Mouse (Mus musculus) embryo, embryonic 11.5 days (tissue): ENCODE measurements around the gene Mxi1.

Experiments
- DNase-seq: peaks from one replicate; pipeline ENCODE4 v3.0.0-alpha.2; 2012; ENCODE audit warnings: low read depth, low spot score

Mxi1 gene

GRCm38 (mm10) chr19:53322438-53323048 lies 12.2 kb downstream of the Mxi1 start:
- DNase-seq, result no peak

GRCm38 (mm10) chr19:53324866-53325265 lies 14.5 kb downstream of the Mxi1 start:
- DNase-seq, result no peak

- DNase-seq, result no peak
Observed at GRCm38 (mm10) chr19:53325578-53326295, 15.4 kb downstream of the Mxi1 start.

GRCm38 (mm10) chr19:53328116-53328515 lies 17.8 kb downstream of the Mxi1 start:
- no peak for DNase-seq

GRCm38 (mm10) chr19:53329221-53329991 lies 19.1 kb downstream of the Mxi1 start:
- DNase-seq, result no peak

GRCm38 (mm10) chr19:53329992-53330381 lies 19.7 kb downstream of the Mxi1 start:
- no peak for DNase-seq

GRCm38 (mm10) chr19:53331882-53332500 lies 21.7 kb downstream of the Mxi1 start:
- DNase-seq, result no peak

DNA sequence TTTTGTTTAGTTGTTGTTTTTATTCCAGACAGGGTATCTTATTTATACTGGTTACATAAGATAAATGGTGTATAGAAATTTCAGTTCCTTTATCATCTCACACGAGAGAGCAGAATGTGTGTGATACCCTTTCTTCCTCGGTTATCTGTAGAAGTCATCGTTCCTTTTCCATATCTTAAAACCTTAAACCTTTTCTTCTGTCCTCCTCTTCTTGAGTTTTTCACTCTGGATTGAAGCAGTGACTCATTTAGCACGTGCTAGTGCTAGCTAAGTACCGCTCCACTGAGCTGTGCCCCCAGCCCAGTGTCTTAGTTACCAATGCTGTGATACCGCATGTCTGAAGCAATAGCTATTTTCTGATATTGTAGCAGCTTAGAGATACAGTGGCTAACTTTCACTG lies 23.4 kb downstream of the Mxi1 start:
- DNase-seq, result no peak

GRCm38 (mm10) chr19:53335241-53335640 lies 24.9 kb downstream of the Mxi1 start:
- DNase-seq, result no peak

- DNase-seq, result no peak
Observed at GRCm38 (mm10) chr19:53340423-53340822, 30.1 kb downstream of the Mxi1 start.

GRCm38 (mm10) chr19:53343174-53343881 lies 33.0 kb downstream of the Mxi1 start:
- no peak for DNase-seq

- no peak for DNase-seq
Observed at GRCm38 (mm10) chr19:53344062-53344461, 33.7 kb downstream of the Mxi1 start.

DNA sequence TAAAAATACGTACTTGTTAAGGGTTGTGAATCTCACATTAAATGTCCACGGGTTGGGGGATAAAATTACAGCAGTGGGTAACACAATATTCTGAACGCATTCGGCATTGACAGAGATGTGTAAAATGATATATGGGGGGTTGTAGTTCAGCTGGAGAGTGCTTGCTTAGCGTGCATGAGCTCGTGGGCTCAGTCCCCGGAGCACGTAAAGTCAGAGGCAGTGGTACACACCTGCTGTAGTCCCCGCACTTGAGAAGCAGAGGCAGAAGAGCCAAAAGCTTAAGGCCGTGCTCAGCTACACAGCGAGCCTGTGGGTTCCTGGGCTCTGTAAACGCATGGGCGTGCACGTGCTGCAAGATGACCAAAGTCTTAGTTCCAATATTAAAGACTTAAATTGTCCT lies 35.4 kb downstream of the Mxi1 start:
- no peak for DNase-seq

DNA sequence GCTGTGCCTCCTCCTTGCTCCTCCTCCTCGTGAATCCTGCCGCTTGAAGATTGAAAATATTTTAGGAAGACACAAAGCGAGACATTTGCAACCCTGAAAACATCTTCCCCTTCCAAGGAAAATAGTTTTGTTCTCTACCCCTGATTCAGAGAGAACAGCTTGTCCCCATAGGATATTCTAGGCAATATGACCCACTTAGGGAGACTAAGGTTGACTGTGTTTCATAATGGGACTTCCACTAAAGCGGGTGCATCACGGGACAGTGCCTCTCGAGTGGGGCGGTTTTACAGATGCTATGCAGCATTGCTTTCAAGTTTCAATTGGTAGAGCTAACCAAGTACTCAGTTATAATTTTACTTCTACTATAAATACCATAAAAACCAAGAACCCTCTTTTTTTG lies 43.5 kb downstream of the Mxi1 start:
- no peak for DNase-seq

- DNase-seq, result no peak
Observed at GRCm38 (mm10) chr19:53354271-53355000, 44.1 kb downstream of the Mxi1 start.

GRCm38 (mm10) chr19:53355065-53355464 lies 44.7 kb downstream of the Mxi1 start:
- DNase-seq, result no peak

DNA sequence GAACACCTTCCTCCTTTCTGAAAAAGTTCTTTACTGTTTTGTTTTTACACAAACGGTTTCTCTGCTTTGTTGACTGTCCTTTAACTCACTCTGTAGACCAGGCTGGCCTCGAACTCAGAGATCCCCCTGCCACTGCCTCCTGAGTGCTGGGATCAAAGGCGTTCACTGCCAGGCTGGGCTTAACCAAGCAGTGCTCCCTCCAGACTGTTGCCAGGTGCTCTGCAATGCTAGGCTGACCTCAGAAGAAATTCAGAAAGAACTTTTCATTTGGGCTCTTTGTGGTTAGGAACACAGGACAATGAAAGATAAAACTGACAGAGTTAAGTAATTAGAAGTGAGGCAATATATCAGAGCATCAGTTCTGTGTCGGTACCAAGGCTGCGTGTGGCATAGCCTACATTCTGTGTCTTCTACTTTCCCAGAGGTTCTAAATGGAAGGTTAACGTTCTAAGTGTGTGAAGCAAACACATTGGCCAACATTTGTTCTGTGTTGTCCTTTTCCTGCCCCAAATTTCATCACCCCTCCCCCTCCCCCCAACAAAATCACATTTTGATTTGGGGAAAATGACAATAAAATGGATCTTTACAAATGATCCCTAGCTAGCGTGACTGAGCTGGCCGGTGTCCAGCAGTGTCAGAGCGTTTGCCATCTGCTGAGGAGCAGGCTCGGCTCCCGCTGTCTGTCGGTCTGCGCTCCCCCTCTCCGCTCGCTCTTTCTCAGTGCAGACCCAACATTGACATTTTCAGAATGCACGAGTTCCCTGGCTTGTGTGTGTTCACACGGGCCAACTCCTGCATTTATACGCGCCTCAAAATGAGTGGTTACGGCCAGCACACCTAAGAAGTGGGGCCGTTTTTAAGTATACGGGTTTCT lies 49.1 kb downstream of the Mxi1 start:
- DNase-seq, result no peak

GRCm38 (mm10) chr19:53360265-53360958 lies 50.1 kb downstream of the Mxi1 start:
- no peak for DNase-seq

GRCm38 (mm10) chr19:53362967-53363366 lies 52.6 kb downstream of the Mxi1 start:
- DNase-seq, result no peak
